Mouse (Mus musculus): Measurements from ENCODE around the gene Jph2. TPM values are rescaled to one million over a fixed set of nuclear protein-coding genes. Genes with fewer than 3 reads are reported as not detected.

Gene Jph2
- polyA plus RNA-seq, 1 experiment from 2014 or later = 0.94 TPM

DNA sequence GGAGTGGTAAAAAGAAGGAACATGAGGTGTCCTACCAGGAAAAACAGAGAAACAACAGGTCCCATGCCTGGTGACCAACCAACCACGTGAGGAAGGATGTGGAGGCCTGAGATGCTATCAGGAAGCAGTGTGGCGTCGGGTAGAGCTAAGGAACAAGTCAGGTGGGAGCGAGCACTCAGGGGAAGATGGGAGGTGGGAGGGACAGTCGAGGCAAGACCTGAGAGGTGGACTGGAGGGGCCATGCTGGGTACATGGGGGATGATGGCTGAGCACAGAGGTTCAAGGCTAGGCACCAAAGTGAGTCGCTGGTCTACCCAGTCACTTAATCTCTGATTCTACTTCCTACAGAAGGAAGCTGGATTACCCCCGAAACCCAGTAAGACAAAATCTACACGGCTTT is 42.1 kb downstream of the Jph2 start:
- no peaks in the 10 kb centered on the region for H3K4me1 ChIP-seq
- H3K4me3 ChIP-seq = no peak overlapping the region
- WGBS = 90% methylated on average over 8 of the region's 8 CpGs
- no peak for ATAC-seq (replicated peaks)
- no peak overlapping the region for H3K27ac ChIP-seq
- H3K36me3 ChIP-seq (replicated peaks) = no peaks in the 10 kb centered on the region
- no peak overlapping the region for H3K4me2 ChIP-seq
- no peaks in the 10 kb centered on the region for H3K27me3 ChIP-seq (replicated peaks)
- no peaks in the 10 kb centered on the region for H3K9me3 ChIP-seq
- H3K9ac ChIP-seq = no peak overlapping the region

- no peaks in the 10 kb centered on the region for H3K27me3 ChIP-seq (replicated peaks)
- no peak overlapping the region for H3K27ac ChIP-seq
- ATAC-seq (replicated peaks) = no peak
- WGBS = 25% methylated on average over 7 of the region's 7 CpGs
- no peak overlapping the region for H3K9ac ChIP-seq
- no peak overlapping the region for H3K4me3 ChIP-seq
- no peaks in the 10 kb centered on the region for H3K9me3 ChIP-seq
- H3K4me2 ChIP-seq = no peak overlapping the region
- H3K36me3 ChIP-seq (replicated peaks) = no peaks in the 10 kb centered on the region
- peaks cover 3% of the 10 kb centered on the region; the same call in 1 of the 2 replicates for H3K4me1 ChIP-seq
Observed at GRCm38 (mm10) chr2:163353731-163354130, 44.1 kb downstream of the Jph2 start.

GRCm38 (mm10) chr2:163350443-163350842 is 47.4 kb downstream of the Jph2 start:
- WGBS = 59% methylated on average over 5 of the region's 5 CpGs
- no peaks in the 10 kb centered on the region for H3K36me3 ChIP-seq (replicated peaks)
- peaks cover 3% of the 10 kb centered on the region; the same call in 1 of the 2 replicates for H3K4me1 ChIP-seq
- H3K4me3 ChIP-seq = no peak overlapping the region
- H3K27me3 ChIP-seq (replicated peaks) = no peaks in the 10 kb centered on the region
- no peaks in the 10 kb centered on the region for H3K9me3 ChIP-seq
- no peak overlapping the region for H3K27ac ChIP-seq
- H3K9ac ChIP-seq = no peak overlapping the region
- ATAC-seq (replicated peaks) = no peak
- no peak overlapping the region for H3K4me2 ChIP-seq

DNA sequence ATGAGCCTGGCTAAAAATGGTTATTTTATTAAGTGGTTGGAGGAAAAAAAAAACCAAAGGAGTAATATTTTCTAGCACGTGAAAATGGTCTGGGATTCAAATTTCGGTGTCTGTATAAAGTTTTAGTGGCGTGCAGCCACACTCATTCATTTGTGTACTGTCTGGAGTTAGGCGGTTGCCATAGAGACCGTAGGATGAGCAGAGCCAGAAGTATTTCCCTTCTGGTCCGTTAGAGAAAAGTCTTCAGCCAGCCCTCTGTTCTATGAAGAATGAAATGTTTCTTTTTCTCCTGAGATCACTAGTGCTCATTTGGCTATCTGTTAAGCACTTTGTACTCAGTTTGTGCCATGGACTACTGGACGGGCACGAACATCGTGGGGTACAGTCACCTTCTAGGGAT is 48.4 kb downstream of the Jph2 start:
- no peaks in the 10 kb centered on the region for H3K9me3 ChIP-seq
- H3K36me3 ChIP-seq (replicated peaks) = no peaks in the 10 kb centered on the region
- peaks cover 3% of the 10 kb centered on the region; the same call in 1 of the 2 replicates for H3K4me1 ChIP-seq
- no peak overlapping the region for H3K27ac ChIP-seq
- H3K4me2 ChIP-seq = no peak overlapping the region
- H3K9ac ChIP-seq = no peak overlapping the region
- 58% methylated on average over 9 of the region's 9 CpGs for WGBS
- no peaks in the 10 kb centered on the region for H3K27me3 ChIP-seq (replicated peaks)
- H3K4me3 ChIP-seq = no peak overlapping the region
- no peak for ATAC-seq (replicated peaks)

DNA sequence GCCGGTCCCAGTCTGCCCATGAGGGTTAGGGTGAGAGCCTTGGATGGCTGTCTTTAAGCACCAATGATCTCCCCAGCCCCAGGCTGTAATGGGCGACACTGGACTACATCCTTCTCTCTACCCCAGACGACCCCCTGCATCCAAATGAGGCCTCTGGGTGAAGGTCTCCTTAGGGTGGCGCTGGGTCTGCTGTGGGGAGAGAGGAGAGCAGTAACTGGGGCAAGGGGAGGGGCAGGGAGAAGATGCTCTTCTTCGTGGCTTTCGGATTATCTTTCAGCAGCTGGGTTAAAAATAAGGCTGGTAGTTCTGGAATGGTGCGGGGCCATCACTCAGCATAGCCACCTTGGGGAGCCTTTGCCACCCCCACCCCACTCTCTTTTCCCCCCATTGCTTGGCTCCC is 49.1 kb downstream of the Jph2 start:
- Histone ChIP-seq H3K4me3 (no peak overlapping the region), H3K27me3 (replicated peaks) (no peaks in the 10 kb centered on the region), H3K27ac (no peak overlapping the region), H3K36me3 (replicated peaks) (no peaks in the 10 kb centered on the region), H3K4me1 (peaks cover 3% of the 10 kb centered on the region; the same call in 1 of the 2 replicates), H3K9ac (no peak overlapping the region), H3K9me3 (no peaks in the 10 kb centered on the region), H3K4me2 (no peak overlapping the region)
- WGBS = 76% methylated on average over 7 of the region's 7 CpGs
- no peak for ATAC-seq (replicated peaks)

DNA sequence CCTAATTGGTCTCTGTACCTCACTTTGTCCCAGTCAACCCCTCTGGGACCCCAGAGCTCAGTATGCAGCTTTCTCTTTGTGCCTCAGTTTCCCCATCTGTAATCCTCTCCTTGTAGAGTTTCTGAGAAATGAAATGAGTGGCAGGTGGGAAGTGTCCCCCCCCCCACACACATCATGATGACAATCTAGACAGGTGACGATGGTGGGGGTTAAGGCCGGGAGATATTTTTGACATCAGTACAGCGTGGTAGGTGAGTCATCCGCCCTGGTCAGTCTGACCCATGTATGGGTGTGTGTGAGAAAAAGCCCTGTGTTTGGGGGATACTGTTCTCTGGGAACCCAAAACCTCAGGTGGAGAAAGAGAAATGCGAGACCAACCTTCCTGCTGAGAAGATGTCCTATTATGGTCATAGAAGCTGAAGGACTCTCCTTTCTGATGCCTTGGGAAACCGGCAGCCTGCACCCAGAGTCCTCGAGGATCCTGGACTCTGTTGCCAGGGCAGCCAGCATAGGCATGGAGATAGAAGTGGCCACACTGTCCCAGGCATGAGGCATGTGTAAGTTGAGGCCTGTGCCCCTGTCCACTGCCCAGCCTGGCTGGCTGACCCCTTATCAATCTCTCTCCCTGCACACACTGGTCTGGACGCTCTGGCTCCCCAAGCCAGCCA is 50.1 kb downstream of the Jph2 start:
- H3K4me3 ChIP-seq = no peak overlapping the region
- peaks cover 3% of the 10 kb centered on the region; the same call in 1 of the 2 replicates for H3K4me1 ChIP-seq
- H3K27me3 ChIP-seq (replicated peaks) = no peaks in the 10 kb centered on the region
- H3K36me3 ChIP-seq (replicated peaks) = no peaks in the 10 kb centered on the region
- H3K9ac ChIP-seq = no peak overlapping the region
- H3K27ac ChIP-seq = no peak overlapping the region
- 84% methylated on average over 8 of the region's 8 CpGs for WGBS
- ATAC-seq (replicated peaks) = no peak
- no peaks in the 10 kb centered on the region for H3K9me3 ChIP-seq
- H3K4me2 ChIP-seq = no peak overlapping the region

DNA sequence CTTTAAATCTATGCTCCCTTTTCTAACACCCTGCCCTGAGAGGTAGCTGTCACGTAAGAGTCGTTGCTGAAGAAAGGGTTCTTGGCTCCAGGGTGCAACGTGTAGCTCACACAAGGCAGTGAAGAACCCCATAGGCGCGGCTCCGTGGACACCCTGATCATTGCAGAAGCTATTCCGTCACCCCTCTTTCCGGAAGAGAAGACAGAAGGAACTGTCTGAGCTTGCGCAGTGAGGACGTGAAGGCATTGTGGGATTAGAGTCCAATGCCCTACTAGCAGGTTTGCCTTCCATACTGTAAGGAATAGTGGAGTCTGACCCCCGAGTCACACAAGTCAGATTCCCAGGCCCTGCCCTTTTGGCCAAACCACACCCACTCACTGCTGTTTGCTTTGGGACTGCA is 51.3 kb downstream of the Jph2 start:
- peaks cover 3% of the 10 kb centered on the region; the same call in 1 of the 2 replicates for H3K4me1 ChIP-seq
- no peaks in the 10 kb centered on the region for H3K36me3 ChIP-seq (replicated peaks)
- H3K27me3 ChIP-seq (replicated peaks) = no peaks in the 10 kb centered on the region
- H3K4me3 ChIP-seq = no peak overlapping the region
- no peak overlapping the region for H3K9ac ChIP-seq
- ATAC-seq (replicated peaks) = no peak
- no peaks in the 10 kb centered on the region for H3K9me3 ChIP-seq
- H3K27ac ChIP-seq = no peak overlapping the region
- WGBS = 79% methylated on average over 11 of the region's 11 CpGs
- no peak overlapping the region for H3K4me2 ChIP-seq

- H3K36me3 ChIP-seq (replicated peaks) = no peaks in the 10 kb centered on the region
- no peak for ATAC-seq (replicated peaks)
- H3K27me3 ChIP-seq (replicated peaks) = peaks cover 11% of the 10 kb centered on the region; the same call in 1 of the 2 replicates
- no peaks in the 10 kb centered on the region for H3K9me3 ChIP-seq
- H3K4me2 ChIP-seq = no peak overlapping the region
- no peak overlapping the region for H3K9ac ChIP-seq
- peaks cover 3% of the 10 kb centered on the region; the same call in 1 of the 2 replicates for H3K4me1 ChIP-seq
- no peak overlapping the region for H3K4me3 ChIP-seq
- no peak overlapping the region for H3K27ac ChIP-seq
- WGBS = 75% methylated on average over 13 of the region's 13 CpGs
Observed at GRCm38 (mm10) chr2:163344976-163345660, 52.7 kb downstream of the Jph2 start.

DNA sequence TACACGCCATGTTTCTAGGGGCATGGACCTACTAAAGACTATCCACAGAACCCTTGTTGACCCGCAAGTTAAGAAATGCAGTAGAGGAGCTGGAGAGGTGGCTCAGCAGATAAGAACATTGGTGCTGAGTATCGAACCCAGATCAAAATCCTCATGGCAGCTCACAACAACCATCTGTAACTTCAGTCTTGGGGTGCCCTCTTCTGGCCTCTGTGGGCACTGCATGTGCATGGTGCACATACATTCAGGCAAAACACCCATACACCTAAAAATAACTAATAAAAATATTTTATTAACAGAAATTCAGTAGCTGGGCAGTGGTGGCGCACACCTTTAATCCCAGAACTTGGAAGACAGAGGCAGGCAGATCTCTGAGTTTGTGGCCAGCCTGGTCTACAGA is 54.1 kb downstream of the Jph2 start:
- Histone ChIP-seq H3K36me3 (replicated peaks) (no peaks in the 10 kb centered on the region), H3K4me3 (no peak overlapping the region), H3K27ac (no peak overlapping the region), H3K27me3 (replicated peaks) (peaks cover 25% of the 10 kb centered on the region), H3K9ac (no peak overlapping the region), H3K9me3 (no peaks in the 10 kb centered on the region), H3K4me2 (no peak overlapping the region), H3K4me1 (peaks cover 8% of the 10 kb centered on the region)
- 85% methylated on average over 4 of the region's 4 CpGs for WGBS
- ATAC-seq (replicated peaks) = no peak

- peaks cover 41% of the 10 kb centered on the region for H3K27me3 ChIP-seq (replicated peaks)
- peaks cover 10% of the 10 kb centered on the region for H3K4me1 ChIP-seq
- ATAC-seq (replicated peaks) = peak; percentile 66; the same call in 1 of the 2 replicates
Observed at GRCm38 (mm10) chr2:163340263-163340662, 57.5 kb downstream of the Jph2 start.

GRCm38 (mm10) chr2:163332368-163333055 is 65.3 kb downstream of the Jph2 start:
- Histone ChIP-seq H3K9ac (no peak overlapping the region), H3K4me3 (no peak overlapping the region), H3K27ac (no peak overlapping the region), H3K27me3 (replicated peaks) (peaks cover 5% of the 10 kb centered on the region; the same call in 1 of the 2 replicates), H3K36me3 (replicated peaks) (no peaks in the 10 kb centered on the region), H3K4me1 (0 out of 2 replicates have a peak, but pooled peaks cover 7% of the 10 kb centered on the region), H3K4me2 (no peak overlapping the region), H3K9me3 (no peaks in the 10 kb centered on the region)
- 70% methylated on average over 13 of the region's 13 CpGs for WGBS
- no peak for ATAC-seq (replicated peaks)

More at GRCm38 (mm10) chr2:163340263-163340662, 57.5 kb downstream of the Jph2 start:
- no peak overlapping the region for H3K4me2 ChIP-seq
- H3K9ac ChIP-seq = no peak overlapping the region
- no peaks in the 10 kb centered on the region for H3K9me3 ChIP-seq
- WGBS = 24% methylated on average over 9 of the region's 9 CpGs
- no peak overlapping the region for H3K4me3 ChIP-seq
- H3K27ac ChIP-seq = no peak overlapping the region
- H3K36me3 ChIP-seq (replicated peaks) = no peaks in the 10 kb centered on the region

GRCm38 (mm10) chr2:163331423-163331822 is 66.4 kb downstream of the Jph2 start:
- Histone ChIP-seq H3K27ac (no peak overlapping the region), H3K27me3 (replicated peaks) (no peaks in the 10 kb centered on the region), H3K4me1 (0 out of 2 replicates have a peak, but pooled peaks cover 7% of the 10 kb centered on the region), H3K36me3 (replicated peaks) (no peaks in the 10 kb centered on the region), H3K4me2 (no peak overlapping the region), H3K4me3 (no peak overlapping the region), H3K9ac (no peak overlapping the region), H3K9me3 (no peaks in the 10 kb centered on the region)
- ATAC-seq (replicated peaks) = no peak
- 87% methylated on average over 6 of the region's 6 CpGs for WGBS

Data from midbrain, embryonic 15.5 days (tissue).